Mouse (Mus musculus) heart, postnatal 14 days (tissue): Measurements from ENCODE around the gene Kat2a. TPM values are rescaled to one million over a fixed set of nuclear protein-coding genes. Genes with fewer than 3 reads are reported as not detected.

Experiments used
- DNase-seq, 2 experiments: peaks; one replicate each; pipeline ENCODE4 v3.0.0; 2021 to 2022
- intact Hi-C: fragments of 180-260 bp; cut with DNase I; formaldehyde crosslinking; loops from one replicate; pipeline ENCODE4 v1.15.1; 2025
- total RNA-seq, 2 experiments: library from RNA; stranded (reverse); gene quantifications; 2 replicates each; pipeline ENCODE4 v1.2.3; 2021

The Kat2a gene
- total RNA-seq, 2 experiments from 2014 or later = 12.9 to 13.7 TPM

GRCm38 (mm10) chr11:100713735-100714533 is 1.7 kb upstream of the Kat2a start, which contains the start of gene Hspb9:
Gene Hspb9 (plus strand): TSS chr11:100713850.
- intact Hi-C loops = loop anchor here (1.0 to 5.0 kb wide), 4 partner anchors 31 to 348 kb away; no protein-coding TSS in a partner anchor
- peak; percentile 77 to 78 for DNase-seq

- DNase-seq = no peak
Observed at GRCm38 (mm10) chr11:100713174-100713573, 909 bp upstream of the Kat2a start.

GRCm38 (mm10) chr11:100710977-100711376 is 1.3 kb downstream of the Kat2a start:
- intact Hi-C loops = loop anchor here (5.0 kb wide), 2 partner anchors 246 to 351 kb away; no protein-coding TSS in a partner anchor

More at GRCm38 (mm10) chr11:100713174-100713573, 909 bp upstream of the Kat2a start:
- intact Hi-C loops = loop anchor here (5.0 kb wide), 2 partner anchors 244 to 349 kb away; no protein-coding TSS in a partner anchor

GRCm38 (mm10) chr11:100710528-100710927 is 1.7 kb downstream of the Kat2a start:
- no peak for DNase-seq
- intact Hi-C loops = loop anchor here (5.0 kb wide), 2 partner anchors 247 to 352 kb away; no protein-coding TSS in a partner anchor

More at GRCm38 (mm10) chr11:100710977-100711376, 1.3 kb downstream of the Kat2a start:
- no peak for DNase-seq

- intact Hi-C loops = loop anchor here (10.0 kb wide), 1 partner anchor 285 kb away; no protein-coding TSS in a partner anchor
- DNase-seq = no peak
Observed at GRCm38 (mm10) chr11:100709201-100709810, 3.0 kb downstream of the Kat2a start.

- no peak for DNase-seq
- intact Hi-C loops = loop anchor here (10.0 kb wide), 1 partner anchor 280 kb away; no protein-coding TSS in a partner anchor
Observed at GRCm38 (mm10) chr11:100705095-100705747, 7.0 kb downstream of the Kat2a start.

GRCm38 (mm10) chr11:100703851-100704531 is 8.3 kb downstream of the Kat2a start, which contains the start of gene Dhx58:
Gene Dhx58 (minus strand): TSS chr11:100704271.
- no peak for DNase-seq
- intact Hi-C loops = loop anchor here (2.0 to 10.0 kb wide), 3 partner anchors 77 to 279 kb away; no protein-coding TSS in a partner anchor

GRCm38 (mm10) chr11:100703366-100703765 is 8.9 kb downstream of the Kat2a start:
- DNase-seq = no peak
- intact Hi-C loops = loop anchor here (2.0 to 10.0 kb wide), 3 partner anchors 77 to 279 kb away; no protein-coding TSS in a partner anchor

- intact Hi-C loops = loop anchor here (2.0 to 10.0 kb wide), 3 partner anchors 76 to 278 kb away; no protein-coding TSS in a partner anchor
- no peak for DNase-seq
Observed at GRCm38 (mm10) chr11:100702906-100703305, 9.4 kb downstream of the Kat2a start.

- intact Hi-C loops = loop anchor here (2.0 to 10.0 kb wide), 3 partner anchors 75 to 277 kb away; no protein-coding TSS in a partner anchor
- peak; percentile 58 to 85 for DNase-seq
Observed at GRCm38 (mm10) chr11:100702081-100702851, 10.0 kb downstream of the Kat2a start.

- peak; percentile 59 to 65 for DNase-seq
- intact Hi-C loops = loop anchor here (10.0 kb wide), 1 partner anchor 276 kb away; no protein-coding TSS in a partner anchor
Observed at GRCm38 (mm10) chr11:100701301-100701700, 11.0 kb downstream of the Kat2a start.

- no peak for DNase-seq
- intact Hi-C loops = loop anchor here (10.0 kb wide), 1 partner anchor 276 kb away; no protein-coding TSS in a partner anchor
Observed at GRCm38 (mm10) chr11:100700710-100701109, 11.6 kb downstream of the Kat2a start.

- intact Hi-C loops = no loop called here
- DNase-seq = no peak
Observed at GRCm38 (mm10) chr11:100697921-100698320, 14.3 kb downstream of the Kat2a start.

- DNase-seq = peak; percentile 84 to 91
- intact Hi-C loops = loop anchor here (1.0 kb wide), 2 partner anchors 69 to 125 kb away; no protein-coding TSS in a partner anchor
Observed at GRCm38 (mm10) chr11:100694926-100695325, 17.3 kb downstream of the Kat2a start.

GRCm38 (mm10) chr11:100693154-100693553 is 19.1 kb downstream of the Kat2a start:
- intact Hi-C loops = no loop called here

GRCm38 (mm10) chr11:100692164-100692616 is 20.1 kb downstream of the Kat2a start, which contains the start of gene Zfp385c:
Gene Zfp385c (minus strand): TSS chr11:100692455.
- intact Hi-C loops = no loop called here
- DNase-seq = no peak

More at GRCm38 (mm10) chr11:100693154-100693553, 19.1 kb downstream of the Kat2a start:
- no peak for DNase-seq

- intact Hi-C loops = no loop called here
- DNase-seq = peak in 1 of 2 experiments; percentile 16
Observed at GRCm38 (mm10) chr11:100690389-100690788, 21.9 kb downstream of the Kat2a start.

- intact Hi-C loops = loop anchor here (5.0 kb wide), 1 partner anchor 36 kb away; no protein-coding TSS in a partner anchor
- no peak for DNase-seq
Observed at GRCm38 (mm10) chr11:100688443-100688842, 23.8 kb downstream of the Kat2a start.
